ENCODE assay signal across 9 mouse cellular contexts in genomic region chr17:26066488-26067020, GRCm38 (mm10). TPM values are rescaled to one million over a fixed set of nuclear protein-coding genes. Genes with fewer than 3 reads are reported as not detected.
DNase-seq lines count a peak whose midpoint lies in the region; ATAC-seq and TF ChIP-seq lines count a peak whose summit lies in the region.
"Had no signal": no experiment of that assay in that cellular context is flagged by ENCODE, and none has a peak within 500 bp of the region (broad histone marks: within the 10 kb centered on the region; RNA-seq: fewer than 3 reads in every experiment).

No protein-coding gene starts in this region.

- no peak for TF ChIP-seq POLR2A in MEL (IDR thresholded peaks at IDR 0.05; ENCODE audit: control insufficient read depth in 1 of 2, insufficient read depth in 1 of 2, low read depth in 1 of 2, low read length in 2 of 2, poor library complexity in 1 of 2)

- no peak for ATAC-seq in heart, embryonic 16.5 days (replicated peaks; ENCODE audit: extremely low read depth, insufficient read depth, low FRiP score)
- ATAC-seq in midbrain, embryonic 13.5 days: no peak

- peaks cover 38% of the 10 kb centered on the region for H3K4me1 ChIP-seq in heart, embryonic 16.5 days (ENCODE audit: control insufficient read depth, insufficient read depth, low read length)
- peaks cover 6 to 45% of the 10 kb centered on the region in 2 experiments for H3K4me1 ChIP-seq in MEL (ENCODE audit: control insufficient read depth in 1 of 2, insufficient read depth in 2 of 2, low read length in 2 of 2)
- peaks cover 52% of the 10 kb centered on the region for H3K4me1 ChIP-seq in hindbrain, embryonic 10.5 days (replicated peaks)
- H3K4me1 ChIP-seq in midbrain, embryonic 13.5 days (replicated peaks): peaks cover 67% of the 10 kb centered on the region

- H3K27ac ChIP-seq in heart, embryonic 16.5 days (ENCODE audit: low read length): no peak overlapping the region
- H3K27ac ChIP-seq in MEL (ENCODE audit: control insufficient read depth, low read depth, low read length): no peak overlapping the region; the same call in 1 of the 2 replicates
- H3K27ac ChIP-seq in hindbrain, embryonic 10.5 days: no peak overlapping the region
- H3K27ac ChIP-seq in midbrain, embryonic 13.5 days: no peak overlapping the region

- peak overlapping the region; percentile 99 for H3K4me2 ChIP-seq in heart, embryonic 16.5 days (ENCODE audit: low read depth, low read length)
- H3K4me2 ChIP-seq in midbrain, embryonic 13.5 days (replicated peaks): peak overlapping the region; percentile 98

- H3K27me3 ChIP-seq in heart, embryonic 16.5 days (ENCODE audit: control insufficient read depth, insufficient read depth, low read length): 0 out of 2 replicates have a peak, but pooled peaks cover 3% of the 10 kb centered on the region
- H3K27me3 ChIP-seq in MEL (ENCODE audit: control insufficient read depth in 1 of 2, insufficient read depth in 2 of 2, low read length in 2 of 2): no peaks in the 10 kb centered on the region
- H3K27me3 ChIP-seq in hindbrain, embryonic 10.5 days (ENCODE audit: insufficient read depth, poor library complexity, severe bottlenecking): peaks cover 16% of the 10 kb centered on the region
- H3K27me3 ChIP-seq in midbrain, embryonic 13.5 days: peaks cover 11% of the 10 kb centered on the region

- TF ChIP-seq CTCF in MEL (IDR thresholded peaks at IDR 0.05 in 2 of 3, conservative IDR thresholded peaks at IDR 0.05 in 1 of 3; ENCODE audit: control insufficient read depth in 1 of 3, insufficient read depth in 1 of 3, low read depth in 2 of 3, low read length in 3 of 3, poor library complexity in 1 of 3, severe bottlenecking in 1 of 3): no peak

- no peaks in the 10 kb centered on the region for H3K36me3 ChIP-seq in heart, embryonic 16.5 days (ENCODE audit: control insufficient read depth, insufficient read depth)
- peaks cover 0 to 21% of the 10 kb centered on the region in 2 experiments; a peak in 3 of 4 replicates for H3K36me3 ChIP-seq in MEL (ENCODE audit: control insufficient read depth in 1 of 2, insufficient read depth in 2 of 2, low read length in 2 of 2)
- H3K36me3 ChIP-seq in hindbrain, embryonic 10.5 days: peaks cover 52% of the 10 kb centered on the region
- peaks cover 32% of the 10 kb centered on the region for H3K36me3 ChIP-seq in midbrain, embryonic 13.5 days

- no peak for TF ChIP-seq EP300 in MEL (IDR thresholded peaks at IDR 0.05; ENCODE audit: low read depth in 1 of 2, low read length in 2 of 2)

- H3K4me3 ChIP-seq in heart, embryonic 16.5 days (ENCODE audit: low read length): peak overlapping the region; percentile 78
- H3K4me3 ChIP-seq in MEL (ENCODE audit: control insufficient read depth in 1 of 2, insufficient read depth in 1 of 2, low read depth in 2 of 2, low read length in 2 of 2): peak overlapping the region; percentile 19 to 36; a peak in 3 of 4 replicates
- H3K4me3 ChIP-seq in hindbrain, embryonic 10.5 days: peak overlapping the region; percentile 97
- H3K4me3 ChIP-seq in midbrain, embryonic 13.5 days (replicated peaks): peak overlapping the region; percentile 80

- intact Hi-C loops in heart, postnatal 10 days (cut with DNase I): no loop called here

- H3K9ac ChIP-seq in heart, embryonic 16.5 days (ENCODE audit: low read length): no peak overlapping the region
- H3K9ac ChIP-seq in MEL (ENCODE audit: control insufficient read depth, low read depth, low read length, poor library complexity, severe bottlenecking): no peak overlapping the region
- H3K9ac ChIP-seq in midbrain, embryonic 13.5 days (replicated peaks): peak overlapping the region; percentile 97

- no peaks in the 10 kb centered on the region for H3K9me3 ChIP-seq in heart, embryonic 16.5 days (replicated peaks; ENCODE audit: control insufficient read depth, low read length)
- H3K9me3 ChIP-seq in MEL (replicated peaks; ENCODE audit: insufficient read depth, low read length): no peaks in the 10 kb centered on the region
- H3K9me3 ChIP-seq in hindbrain, embryonic 10.5 days: no peaks in the 10 kb centered on the region
- no peaks in the 10 kb centered on the region for H3K9me3 ChIP-seq in midbrain, embryonic 13.5 days

- no peak for TF ChIP-seq RAD21 in MEL (IDR thresholded peaks at IDR 0.05; ENCODE audit: low read depth, low read length)

- DNase-seq in heart, postnatal 10 days: no peak
- DNase-seq in MEL (ENCODE audit: low read depth, low spot score): peak; percentile 62
- no peak for DNase-seq in hindbrain, embryonic 10.5 days (ENCODE audit: low spot score)
- DNase-seq in thymus, postnatal 36 days: no peak
- no peak for DNase-seq in thymus, postnatal 14 days
- no peak for DNase-seq in gastrocnemius, postnatal 4 days (ENCODE audit: low spot score in 2 of 2)
- DNase-seq: layer of hippocampus, adult 9-11 months had no signal

- WGBS in heart, embryonic 16.5 days: 93% methylated on average over 7 of the region's 7 CpGs
- WGBS in hindbrain, embryonic 10.5 days: 91% methylated on average over 7 of the region's 7 CpGs
- WGBS in midbrain, embryonic 13.5 days: 88% methylated on average over 7 of the region's 7 CpGs

- peaks cover 22% of the 10 kb centered on the region for H3K79me2 ChIP-seq in MEL (ENCODE audit: control insufficient read depth, insufficient read depth, low read length, poor library complexity)

TF ChIP-seq in MEL, 35 proteins besides CTCF, POLR2A, EP300 and RAD21 (continues in another document):
- TF ChIP-seq ETS1 (IDR thresholded peaks at IDR 0.05; ENCODE audit: low read depth, low read length): 0 out of 2 replicates have a peak, but pooled peaks have one; percentile 41
- no peak for TF ChIP-seq NRF1 (IDR thresholded peaks at IDR 0.05; ENCODE audit: insufficient read depth, low read depth, low read length, poor library complexity, severe bottlenecking)
- peak; percentile 53; the same call in 1 of the 2 replicates for TF ChIP-seq BHLHE40 (IDR thresholded peaks at IDR 0.05; ENCODE audit: borderline replicate concordance, low read depth, low read length)
- peak; percentile 14; the same call in 1 of the 2 replicates for TF ChIP-seq MAFK (IDR thresholded peaks at IDR 0.05; ENCODE audit: borderline replicate concordance, low read depth, low read length)
- TF ChIP-seq GABPA (IDR thresholded peaks at IDR 0.05; ENCODE audit: low read depth, low read length): no peak
- no peak for TF ChIP-seq UBTF (IDR thresholded peaks at IDR 0.05; ENCODE audit: borderline replicate concordance, insufficient read depth, low read depth, low read length)
- no peak for TF ChIP-seq ELF1 (IDR thresholded peaks at IDR 0.05; ENCODE audit: low read depth, low read length)

RNA-seq across cellular contexts. Expression of gene Rab11fip3, which starts 2.8 kb away (rescaled TPM):
- polyA plus RNA-seq in heart, embryonic 16.5 days (2015; fragmentation: Nextera tagmentation; extraction: Ambion mirVana): 8.2 and 13.6 TPM in 2 replicates
- 10 to 100 TPM; 23.4 to 24.1 TPM for total RNA-seq in heart, postnatal 10 days (2021)
- total RNA-seq in MEL (2012; rRNA removed): 3.1 and 3.2 TPM in 2 replicates
- 10 to 100 TPM in 1 of 2 experiments, not detected in 1; 18.9 TPM for polyA plus RNA-seq in MEL (2012; ENCODE audit: insufficient read depth in 1 of 2, insufficient read length in 2 of 2, low read depth in 1 of 2, low replicate concordance in 2 of 2, missing spikeins in 1 of 2)
- polyA plus RNA-seq in hindbrain, embryonic 10.5 days (2016; fragmentation: Nextera tagmentation; extraction: Ambion mirVana): 24.7 and 30.9 TPM in 2 replicates
- polyA plus RNA-seq in midbrain, embryonic 13.5 days (2015; fragmentation: Nextera tagmentation; extraction: Ambion mirVana): 27.6 and 35.0 TPM in 2 replicates
- total RNA-seq in gastrocnemius, postnatal 4 days (2021): 10 to 100 TPM; 36.8 to 41.4 TPM

RNA-seq across cellular contexts. Expression of gene Decr2, which starts 23.6 kb away (rescaled TPM):
- polyA plus RNA-seq in heart, embryonic 16.5 days (2015; fragmentation: Nextera tagmentation; extraction: Ambion mirVana): 40.1 and 40.8 TPM in 2 replicates
- total RNA-seq in heart, postnatal 10 days (2021): 10 to 100 TPM; 14.4 to 16.7 TPM
- 6.5 TPM in 2 replicates for total RNA-seq in MEL (2012; rRNA removed)
- 10 to 100 TPM in 1 of 2 experiments, not detected in 1; 11.3 TPM for polyA plus RNA-seq in MEL (2012; ENCODE audit: insufficient read depth in 1 of 2, insufficient read length in 2 of 2, low read depth in 1 of 2, low replicate concordance in 2 of 2, missing spikeins in 1 of 2)
- polyA plus RNA-seq in hindbrain, embryonic 10.5 days (2016; fragmentation: Nextera tagmentation; extraction: Ambion mirVana): 30.2 and 30.7 TPM in 2 replicates
- 27.0 and 28.2 TPM in 2 replicates for polyA plus RNA-seq in midbrain, embryonic 13.5 days (2015; fragmentation: Nextera tagmentation; extraction: Ambion mirVana)
- 10 to 100 TPM in 1 of 2 experiments, 1 to 10 TPM in 1; 9.2 to 12.9 TPM for total RNA-seq in gastrocnemius, postnatal 4 days (2021)

RNA-seq across cellular contexts. Expression of gene Nme4, which starts 28.8 kb away (rescaled TPM):
- polyA plus RNA-seq in heart, embryonic 16.5 days (2015; fragmentation: Nextera tagmentation; extraction: Ambion mirVana): 55.3 and 56.2 TPM in 2 replicates
- total RNA-seq in heart, postnatal 10 days (2021): 1 to 10 TPM; 3.6 to 5.2 TPM
- total RNA-seq in MEL (2012; rRNA removed): 89.1 and 115 TPM in 2 replicates
- polyA plus RNA-seq in MEL (2012; ENCODE audit: insufficient read depth in 1 of 2, insufficient read length in 2 of 2, low read depth in 1 of 2, low replicate concordance in 2 of 2, missing spikeins in 1 of 2): 100 to 1,000 TPM; 125 to 430 TPM
- 95.9 and 109 TPM in 2 replicates for polyA plus RNA-seq in hindbrain, embryonic 10.5 days (2016; fragmentation: Nextera tagmentation; extraction: Ambion mirVana)
- polyA plus RNA-seq in midbrain, embryonic 13.5 days (2015; fragmentation: Nextera tagmentation; extraction: Ambion mirVana): 31.8 and 36.8 TPM in 2 replicates
- 10 to 100 TPM; 13.5 to 18.3 TPM for total RNA-seq in gastrocnemius, postnatal 4 days (2021)

RNA-seq across cellular contexts. Expression of gene Tmem8, which starts 46.5 kb away (rescaled TPM):
- 0.87 and 1.0 TPM in 2 replicates for polyA plus RNA-seq in heart, embryonic 16.5 days (2015; fragmentation: Nextera tagmentation; extraction: Ambion mirVana)
- total RNA-seq in heart, postnatal 10 days (2021): 1 to 10 TPM; 1.9 to 2.2 TPM
- total RNA-seq in MEL (2012; rRNA removed): 4.4 and 4.7 TPM in 2 replicates
- 10 to 100 TPM in 1 of 2 experiments, not detected in 1; 16.7 TPM for polyA plus RNA-seq in MEL (2012; ENCODE audit: insufficient read depth in 1 of 2, insufficient read length in 2 of 2, low read depth in 1 of 2, low replicate concordance in 2 of 2, missing spikeins in 1 of 2)
- polyA plus RNA-seq in hindbrain, embryonic 10.5 days (2016; fragmentation: Nextera tagmentation; extraction: Ambion mirVana): 1.8 and 1.9 TPM in 2 replicates
- 2.4 and 2.6 TPM in 2 replicates for polyA plus RNA-seq in midbrain, embryonic 13.5 days (2015; fragmentation: Nextera tagmentation; extraction: Ambion mirVana)
- 1 to 10 TPM; 3.0 to 4.5 TPM for total RNA-seq in gastrocnemius, postnatal 4 days (2021)

RNA-seq across cellular contexts. Expression of gene Mrpl28, which starts 56.7 kb away (rescaled TPM):
- polyA plus RNA-seq in heart, embryonic 16.5 days (2015; fragmentation: Nextera tagmentation; extraction: Ambion mirVana): 221 and 232 TPM in 2 replicates
- 100 to 1,000 TPM in 1 of 2 experiments, 10 to 100 TPM in 1; 92.2 to 101 TPM for total RNA-seq in heart, postnatal 10 days (2021)
- total RNA-seq in MEL (2012; rRNA removed): 164 and 165 TPM in 2 replicates
- 100 to 1,000 TPM; 148 to 174 TPM for polyA plus RNA-seq in MEL (2012; ENCODE audit: insufficient read depth in 1 of 2, insufficient read length in 2 of 2, low read depth in 1 of 2, low replicate concordance in 2 of 2, missing spikeins in 1 of 2)
- polyA plus RNA-seq in hindbrain, embryonic 10.5 days (2016; fragmentation: Nextera tagmentation; extraction: Ambion mirVana): 301 and 318 TPM in 2 replicates
- polyA plus RNA-seq in midbrain, embryonic 13.5 days (2015; fragmentation: Nextera tagmentation; extraction: Ambion mirVana): 182 and 191 TPM in 2 replicates
- 10 to 100 TPM; 62.3 to 63.3 TPM for total RNA-seq in gastrocnemius, postnatal 4 days (2021)

Comparison
In these comparisons a context has a peak if more than half of its experiments do, and no peak if none do; other contexts are left out.
1. H3K4me3 ChIP-seq: peak in every context shown above with its lines; median percentile 97 in hindbrain, embryonic 10.5 days; 80 in midbrain, embryonic 13.5 days; 78 in heart, embryonic 16.5 days; 28 in MEL.